Mouse (Mus musculus): ENCODE results near the gene Mob3c. TPM values are rescaled to one million over a fixed set of nuclear protein-coding genes. Genes with fewer than 3 reads are reported as not detected.

Gene Mob3c
- polyA plus RNA-seq, 1 experiment from 2014 or later: 14.0 TPM

DNA sequence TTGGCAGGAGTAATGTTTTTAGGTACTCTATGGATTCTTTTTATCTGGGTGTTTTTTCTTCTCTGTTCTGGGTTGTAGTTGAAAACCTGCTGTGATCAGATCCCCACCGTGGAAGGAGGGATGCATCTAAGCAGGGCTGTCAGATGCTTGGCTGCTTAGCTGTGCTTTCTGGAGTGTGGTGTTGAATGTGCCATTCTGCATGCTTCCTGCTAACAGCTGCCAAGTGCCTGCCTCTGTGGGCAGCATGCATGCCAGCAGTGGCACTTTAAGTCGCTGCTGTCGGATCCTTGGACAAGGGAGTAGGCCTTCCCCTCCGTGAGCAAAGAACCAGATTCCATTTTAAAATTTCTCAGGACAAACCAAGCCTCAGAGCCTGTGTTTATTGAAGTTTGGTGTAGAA lies 27.7 kb downstream of the Mob3c start:
- no peaks in the 10 kb centered on the region for H3K27me3 ChIP-seq
- H3K4me2 ChIP-seq: no peak overlapping the region
- H3K4me3 ChIP-seq: no peak overlapping the region
- 43% methylated on average over 4 of the region's 4 CpGs for WGBS
- H3K36me3 ChIP-seq: peaks cover 41% of the 10 kb centered on the region
- H3K9me3 ChIP-seq: no peaks in the 10 kb centered on the region
- H3K27ac ChIP-seq: no peak overlapping the region
- ATAC-seq (ENCODE audit: insufficient number of reproducible peaks, low FRiP score, low TSS enrichment, low read depth): no peak
- no peak overlapping the region for H3K9ac ChIP-seq
- peaks cover 19% of the 10 kb centered on the region for H3K4me1 ChIP-seq

DNA sequence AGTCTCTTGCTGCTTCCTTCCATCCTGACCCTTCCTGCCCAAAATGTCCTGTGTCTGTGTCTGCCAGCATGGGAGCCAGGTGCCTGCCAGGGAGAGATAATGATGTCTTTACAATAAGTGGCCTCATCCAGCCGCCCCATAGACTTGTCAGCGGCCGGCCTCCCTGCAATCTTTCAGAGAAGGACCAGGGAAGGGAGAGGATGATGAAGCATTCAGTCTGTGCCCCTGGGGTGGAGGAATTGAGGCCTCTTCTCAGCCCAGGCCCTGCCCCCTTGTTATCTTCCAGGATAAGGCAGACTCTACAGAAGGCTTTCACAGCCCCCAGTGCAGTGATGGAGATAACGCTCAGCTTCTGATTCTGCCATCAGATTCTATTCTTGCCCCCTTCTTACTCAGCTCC lies 28.4 kb downstream of the Mob3c start:
- 73% methylated on average over 4 of the region's 4 CpGs for WGBS
- ATAC-seq (ENCODE audit: insufficient number of reproducible peaks, low FRiP score, low TSS enrichment, low read depth): no peak
- Histone ChIP-seq H3K9me3 (no peaks in the 10 kb centered on the region), H3K27ac (no peak overlapping the region), H3K27me3 (no peaks in the 10 kb centered on the region), H3K36me3 (peaks cover 40% of the 10 kb centered on the region), H3K4me1 (peaks cover 19% of the 10 kb centered on the region), H3K9ac (no peak overlapping the region), H3K4me3 (no peak overlapping the region), H3K4me2 (no peak overlapping the region)

DNA sequence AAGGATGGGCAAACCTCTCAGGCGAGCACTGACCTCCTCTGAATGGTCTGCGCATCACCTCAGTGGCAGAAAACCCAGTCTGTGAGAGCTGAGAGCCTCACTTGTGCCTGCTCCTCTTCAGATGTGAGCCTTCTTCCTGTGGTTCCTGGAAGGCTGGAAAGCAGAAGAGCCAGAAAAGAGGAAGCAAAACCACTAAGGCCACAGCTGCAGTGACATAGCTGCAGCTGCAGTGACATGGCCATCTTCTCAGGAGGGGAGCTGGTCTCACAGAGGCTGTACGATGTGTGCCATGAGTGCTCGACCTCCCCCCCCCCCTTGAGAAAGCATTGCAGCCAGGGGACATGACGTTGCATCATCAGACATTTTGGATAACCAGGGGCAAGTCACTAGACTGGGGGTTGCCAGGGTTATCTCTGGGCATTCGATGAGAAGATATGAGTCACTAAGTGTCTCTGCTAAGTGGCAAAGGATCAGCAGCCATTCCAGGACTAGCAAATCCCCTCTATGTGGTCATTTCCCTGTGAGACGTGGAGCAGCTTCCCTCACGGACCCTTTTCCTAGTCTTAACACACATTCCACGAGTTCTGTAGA lies 29.5 kb downstream of the Mob3c start:
- no peak for ATAC-seq (ENCODE audit: insufficient number of reproducible peaks, low FRiP score, low TSS enrichment, low read depth)
- Histone ChIP-seq H3K27ac (no peak overlapping the region), H3K4me3 (no peak overlapping the region), H3K4me1 (peaks cover 26% of the 10 kb centered on the region), H3K9me3 (no peaks in the 10 kb centered on the region), H3K4me2 (no peak overlapping the region), H3K9ac (no peak overlapping the region), H3K36me3 (peaks cover 36% of the 10 kb centered on the region), H3K27me3 (no peaks in the 10 kb centered on the region)
- WGBS: 80% methylated on average over 9 of the region's 9 CpGs

DNA sequence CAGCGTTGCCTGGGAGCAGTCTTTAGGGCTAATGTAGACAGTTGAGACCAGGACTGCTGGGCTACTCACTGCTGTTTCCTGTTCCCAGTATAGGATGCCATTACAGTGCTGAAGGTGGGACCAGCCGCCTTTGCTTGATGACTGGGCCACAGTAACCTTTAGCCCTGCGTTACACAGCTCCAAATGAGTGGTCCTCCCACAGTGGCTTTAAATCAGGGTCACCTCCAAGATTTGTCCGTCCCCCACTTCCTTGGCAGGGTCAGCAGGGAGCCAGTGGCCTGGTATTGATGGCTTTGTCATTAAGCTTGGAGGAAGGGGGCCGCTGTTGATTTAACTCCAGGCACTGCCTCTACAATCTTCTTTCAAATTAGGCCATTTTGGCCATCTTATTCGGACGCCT lies 35.5 kb downstream of the Mob3c start:
- H3K9ac ChIP-seq: no peak overlapping the region
- H3K27ac ChIP-seq: no peak overlapping the region
- no peak overlapping the region for H3K4me2 ChIP-seq
- peaks cover 23% of the 10 kb centered on the region for H3K4me1 ChIP-seq
- H3K9me3 ChIP-seq: no peaks in the 10 kb centered on the region
- WGBS: 35% methylated on average over 7 of the region's 7 CpGs
- H3K4me3 ChIP-seq: no peak overlapping the region
- peaks cover 40% of the 10 kb centered on the region for H3K36me3 ChIP-seq
- ATAC-seq (ENCODE audit: insufficient number of reproducible peaks, low FRiP score, low TSS enrichment, low read depth): no peak
- no peaks in the 10 kb centered on the region for H3K27me3 ChIP-seq

DNA sequence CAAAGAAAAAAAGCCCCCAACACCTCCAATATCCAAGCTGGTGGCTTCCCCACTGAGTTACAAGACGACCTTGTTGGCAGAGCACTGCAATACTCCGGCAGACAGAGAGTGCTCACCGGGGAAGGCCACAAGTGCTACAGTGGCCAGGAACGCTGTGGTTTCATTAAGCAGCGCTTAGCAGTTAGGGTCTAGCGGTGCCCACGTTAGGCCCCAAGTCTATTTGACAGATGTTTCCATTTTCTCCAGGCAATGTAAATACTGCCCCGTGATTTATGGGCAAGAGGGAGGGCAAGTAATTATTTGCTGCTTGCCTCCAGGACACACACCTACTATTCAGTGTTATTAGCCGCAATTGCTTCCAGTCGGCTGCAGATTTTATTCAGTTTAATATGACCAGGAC lies 36.0 kb downstream of the Mob3c start:
- H3K4me3 ChIP-seq: no peak overlapping the region
- WGBS: 15% methylated on average over 10 of the region's 10 CpGs
- no peaks in the 10 kb centered on the region for H3K9me3 ChIP-seq
- no peak overlapping the region for H3K27ac ChIP-seq
- H3K4me2 ChIP-seq: no peak overlapping the region
- H3K27me3 ChIP-seq: no peaks in the 10 kb centered on the region
- H3K9ac ChIP-seq: no peak overlapping the region
- peaks cover 23% of the 10 kb centered on the region for H3K4me1 ChIP-seq
- H3K36me3 ChIP-seq: peaks cover 40% of the 10 kb centered on the region
- ATAC-seq (ENCODE audit: insufficient number of reproducible peaks, low FRiP score, low TSS enrichment, low read depth): 0 out of 2 replicates have a peak, but pooled peaks have one; percentile 48

DNA sequence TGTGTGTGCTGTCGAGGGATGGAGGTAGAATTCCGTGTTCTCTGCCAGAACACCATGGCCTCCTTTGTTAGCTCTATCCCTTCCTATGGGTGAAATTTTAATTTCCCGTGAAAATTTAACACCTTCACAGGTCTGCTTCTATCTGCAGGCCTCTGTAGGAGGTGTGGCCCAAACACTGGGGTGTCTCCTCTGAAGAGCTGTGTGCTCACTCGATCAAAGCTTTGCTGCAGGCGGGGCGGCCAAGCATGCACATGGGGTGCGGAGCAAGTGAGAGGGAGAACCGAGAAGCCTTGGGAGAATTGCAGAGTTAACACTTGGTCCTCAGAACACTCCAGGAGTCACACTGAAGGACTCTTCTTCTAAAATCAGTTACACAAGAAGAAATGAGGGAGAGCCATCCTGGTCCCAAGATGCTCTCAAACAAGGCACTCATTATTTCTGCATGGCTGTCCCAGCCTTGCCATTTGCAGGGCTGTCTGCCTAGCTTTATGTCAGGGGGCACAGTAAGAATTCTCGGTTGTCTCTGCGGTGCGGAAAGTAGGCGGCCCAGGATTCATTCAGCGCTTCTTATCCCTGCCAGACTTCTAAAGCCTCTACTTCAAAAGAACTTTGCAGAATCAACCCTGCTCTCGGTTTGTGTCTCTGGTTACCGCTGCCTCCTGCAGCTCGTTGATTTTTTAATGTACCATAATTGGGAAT lies 41.8 kb downstream of the Mob3c start:
- Histone ChIP-seq H3K9me3 (no peaks in the 10 kb centered on the region), H3K9ac (no peak overlapping the region), H3K27ac (no peak overlapping the region), H3K4me3 (no peak overlapping the region), H3K4me1 (0 out of 2 replicates have a peak, but pooled peaks cover 5% of the 10 kb centered on the region), H3K36me3 (peaks cover 48% of the 10 kb centered on the region), H3K4me2 (no peak overlapping the region), H3K27me3 (no peaks in the 10 kb centered on the region)
- WGBS: 28% methylated on average over 16 of the region's 16 CpGs
- no peak for ATAC-seq (ENCODE audit: insufficient number of reproducible peaks, low FRiP score, low TSS enrichment, low read depth)

DNA sequence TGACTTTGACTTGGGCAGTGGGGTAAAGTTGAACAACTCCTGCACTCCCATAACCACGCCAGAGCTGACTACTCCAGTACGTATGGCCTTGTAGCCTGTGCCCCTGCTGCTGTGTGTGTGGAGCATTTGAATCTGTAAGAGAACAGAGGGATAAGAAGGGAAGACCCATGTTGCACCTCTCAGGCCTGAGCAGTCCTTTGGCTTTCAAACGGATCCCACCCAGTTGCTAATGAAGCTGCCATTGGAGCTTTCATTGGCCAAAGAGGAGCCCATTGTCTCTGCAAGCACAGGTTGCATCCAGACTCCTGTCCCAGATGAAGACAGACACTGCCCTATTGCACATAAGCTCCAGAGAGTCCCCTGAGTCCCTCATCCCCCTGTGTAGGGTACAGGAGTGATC lies 45.3 kb downstream of the Mob3c start:
- no peak for ATAC-seq (ENCODE audit: insufficient number of reproducible peaks, low FRiP score, low TSS enrichment, low read depth)
- 89% methylated on average over 3 of the region's 3 CpGs for WGBS
- H3K27me3 ChIP-seq: no peaks in the 10 kb centered on the region
- H3K36me3 ChIP-seq: peaks cover 62% of the 10 kb centered on the region
- H3K4me1 ChIP-seq: peaks cover 8% of the 10 kb centered on the region; the same call in 1 of the 2 replicates
- no peaks in the 10 kb centered on the region for H3K9me3 ChIP-seq
- no peak overlapping the region for H3K9ac ChIP-seq
- H3K4me3 ChIP-seq: no peak overlapping the region
- H3K27ac ChIP-seq: no peak overlapping the region
- H3K4me2 ChIP-seq: no peak overlapping the region

DNA sequence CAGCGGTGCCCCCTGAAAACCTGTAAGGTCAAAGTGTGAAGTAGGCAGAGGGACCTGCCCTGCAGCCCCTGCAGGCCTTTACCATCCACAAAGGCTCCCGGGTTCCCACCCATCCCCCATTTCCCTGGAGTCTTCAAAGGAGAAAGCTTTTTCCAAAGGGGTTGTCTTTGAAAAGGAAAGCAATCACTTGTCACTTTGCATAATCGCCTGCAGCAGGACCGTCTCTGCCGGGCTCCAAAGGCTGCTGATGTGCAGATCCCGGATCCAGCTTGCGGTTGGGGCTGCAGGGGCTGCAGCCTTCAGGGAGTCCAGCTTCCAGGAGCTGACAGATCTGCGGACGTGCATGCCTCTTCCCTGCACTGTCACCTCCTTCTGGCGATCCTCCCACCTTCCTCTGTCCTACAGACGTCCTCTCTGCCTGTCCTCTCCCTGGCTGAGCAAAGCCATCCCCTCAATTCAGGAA lies 50.4 kb downstream of the Mob3c start:
- no peaks in the 10 kb centered on the region for H3K9me3 ChIP-seq
- H3K4me3 ChIP-seq: no peak overlapping the region
- 18% methylated on average over 11 of the region's 11 CpGs for WGBS
- H3K4me1 ChIP-seq: peaks cover 3% of the 10 kb centered on the region; the same call in 1 of the 2 replicates
- no peak overlapping the region for H3K4me2 ChIP-seq
- H3K27ac ChIP-seq: no peak overlapping the region
- no peak overlapping the region for H3K9ac ChIP-seq
- no peaks in the 10 kb centered on the region; the same call in 1 of the 2 replicates for H3K27me3 ChIP-seq
- H3K36me3 ChIP-seq: peaks cover 40% of the 10 kb centered on the region
- no peak for ATAC-seq (ENCODE audit: insufficient number of reproducible peaks, low FRiP score, low TSS enrichment, low read depth)

DNA sequence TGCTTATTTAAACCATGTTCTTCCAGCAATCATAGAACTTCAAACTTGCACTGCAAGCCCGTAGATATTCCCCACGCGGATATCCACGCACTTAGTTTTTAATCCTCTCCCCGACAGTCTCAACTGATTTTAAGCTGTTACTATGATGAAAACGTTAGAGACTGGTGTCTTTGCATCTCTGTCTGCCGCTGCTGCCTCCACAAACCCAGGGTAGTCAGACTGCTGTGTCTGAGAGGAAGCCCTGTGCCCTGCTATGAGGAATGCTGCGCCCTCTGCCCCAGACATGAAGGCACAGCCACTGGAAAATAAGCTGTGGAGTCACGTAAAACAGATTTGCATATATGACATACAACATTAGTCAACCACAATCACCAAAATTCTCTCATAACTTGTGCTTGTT lies 50.9 kb downstream of the Mob3c start:
- Histone ChIP-seq H3K4me2 (no peak overlapping the region), H3K4me1 (peaks cover 3% of the 10 kb centered on the region; the same call in 1 of the 2 replicates)
- WGBS: 59% methylated on average over 9 of the region's 9 CpGs

DNA sequence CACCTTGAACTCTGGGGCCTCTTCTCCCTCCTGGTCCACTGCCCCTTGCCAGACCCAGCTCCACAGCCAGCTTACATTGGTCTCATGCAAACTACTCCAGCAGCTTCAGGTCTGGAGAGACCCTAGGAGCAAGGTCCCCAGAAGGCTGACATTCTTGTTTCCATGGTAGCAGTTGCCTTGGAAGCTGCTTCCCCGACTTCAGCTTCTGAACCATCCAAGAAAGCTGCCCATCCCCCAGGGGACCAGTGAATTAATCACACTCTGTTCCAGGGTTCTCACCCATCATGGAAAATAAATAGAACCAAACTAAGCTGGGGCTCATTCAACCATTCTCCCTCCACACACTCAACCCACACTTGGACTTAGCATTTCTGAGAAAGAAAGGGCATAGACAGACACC lies 53.3 kb downstream of the Mob3c start:
- Histone ChIP-seq H3K4me2 (no peak overlapping the region), H3K27ac (no peak overlapping the region), H3K27me3 (peaks cover 4% of the 10 kb centered on the region; the same call in 1 of the 2 replicates), H3K9me3 (no peaks in the 10 kb centered on the region), H3K4me1 (peaks cover 3% of the 10 kb centered on the region; the same call in 1 of the 2 replicates), H3K36me3 (peaks cover 11% of the 10 kb centered on the region), H3K4me3 (no peak overlapping the region), H3K9ac (no peak overlapping the region)
- no peak for ATAC-seq (ENCODE audit: insufficient number of reproducible peaks, low FRiP score, low TSS enrichment, low read depth)
- 22% methylated on average over 1 of the region's 1 CpGs for WGBS

More for the DNA sequence above, 50.9 kb downstream of the Mob3c start:
- Histone ChIP-seq H3K9ac (no peak overlapping the region), H3K4me3 (no peak overlapping the region), H3K9me3 (no peaks in the 10 kb centered on the region), H3K27me3 (no peaks in the 10 kb centered on the region; the same call in 1 of the 2 replicates), H3K36me3 (peaks cover 34% of the 10 kb centered on the region), H3K27ac (no peak overlapping the region)
- no peak for ATAC-seq (ENCODE audit: insufficient number of reproducible peaks, low FRiP score, low TSS enrichment, low read depth)

DNA sequence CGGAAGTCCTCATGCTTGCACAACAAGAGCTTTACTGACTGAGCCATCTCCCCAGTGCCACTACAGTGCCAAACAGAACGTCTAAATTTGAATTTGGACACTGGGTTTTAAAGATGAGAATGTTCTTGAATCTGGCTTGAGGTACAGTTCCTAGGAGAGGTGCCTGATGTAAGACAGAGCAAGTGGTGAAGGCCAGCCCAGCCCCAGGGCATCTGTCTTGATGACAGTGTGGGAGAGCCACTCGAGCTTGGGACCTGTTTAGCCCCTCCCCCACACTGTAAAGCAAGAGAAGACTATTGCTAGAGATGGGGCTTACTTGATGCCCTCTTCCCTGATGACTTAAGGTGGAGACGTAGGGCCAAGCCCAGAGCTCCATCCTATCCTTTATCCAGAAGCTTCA lies 54.3 kb downstream of the Mob3c start:
- no peak overlapping the region for H3K9ac ChIP-seq
- H3K36me3 ChIP-seq: peaks cover 2% of the 10 kb centered on the region
- H3K4me2 ChIP-seq: no peak overlapping the region
- H3K27me3 ChIP-seq: peaks cover 4% of the 10 kb centered on the region; the same call in 1 of the 2 replicates
- no peak for ATAC-seq (ENCODE audit: insufficient number of reproducible peaks, low FRiP score, low TSS enrichment, low read depth)
- no peaks in the 10 kb centered on the region for H3K9me3 ChIP-seq
- no peak overlapping the region for H3K27ac ChIP-seq
- no peak overlapping the region for H3K4me3 ChIP-seq
- 53% methylated on average over 4 of the region's 4 CpGs for WGBS
- peaks cover 3% of the 10 kb centered on the region; the same call in 1 of the 2 replicates for H3K4me1 ChIP-seq

DNA sequence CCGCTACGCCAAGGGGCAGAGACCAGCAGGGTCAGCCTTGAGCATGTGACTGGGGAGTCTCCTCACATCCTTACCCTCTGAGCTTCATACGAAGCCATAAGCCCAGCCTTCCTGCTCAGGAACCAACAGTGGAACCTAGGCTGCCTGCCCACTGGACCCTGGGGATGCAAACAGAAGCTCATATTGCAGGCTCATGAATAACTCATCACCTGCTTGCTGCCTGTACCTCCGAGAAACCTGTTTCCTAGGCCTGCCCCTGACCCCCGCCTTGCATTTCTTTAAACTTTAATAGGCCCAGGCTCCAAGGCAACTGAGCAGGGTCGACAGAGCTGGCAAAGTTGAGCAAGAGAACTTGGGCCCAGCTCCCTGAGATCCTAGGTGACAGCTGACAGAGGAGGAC lies 56.1 kb downstream of the Mob3c start, which contains the start of gene Kncn:
TSS of gene Kncn (plus strand) at position 379 of the 400 bp plus-strand sequence.
- Histone ChIP-seq H3K4me3 (no peak within 1 kb of the TSS), H3K27me3 (peaks cover 7% of the 10 kb centered on the region; the same call in 1 of the 2 replicates), H3K4me1 (no peaks in the 10 kb centered on the region), H3K36me3 (no peaks in the 10 kb centered on the region), H3K27ac (no peak within 1 kb of the TSS), H3K9ac (no peak within 1 kb of the TSS), H3K9me3 (no peaks in the 10 kb centered on the region), H3K4me2 (no peak within 1 kb of the TSS)
- no peak for ATAC-seq (ENCODE audit: insufficient number of reproducible peaks, low FRiP score, low TSS enrichment, low read depth)
- WGBS: 53% methylated on average over 6 of the region's 6 CpGs
